Mouse (Mus musculus): Measurements from ENCODE around the gene Olfr374. TPM values are rescaled to one million over a fixed set of nuclear protein-coding genes. Genes with fewer than 3 reads are reported as not detected.
A peak's percentile ranks its signal among the peaks of the same experiment; 100 is the strongest.
"Not testable (repeated sequence)": the region's sequence is repeated elsewhere in the genome, so short reads cannot be mapped to it uniquely, and the experiment has no call there.

Olfr374 gene
- polyA plus RNA-seq, 1 experiment from 2014 or later: 0.04 TPM

DNA sequence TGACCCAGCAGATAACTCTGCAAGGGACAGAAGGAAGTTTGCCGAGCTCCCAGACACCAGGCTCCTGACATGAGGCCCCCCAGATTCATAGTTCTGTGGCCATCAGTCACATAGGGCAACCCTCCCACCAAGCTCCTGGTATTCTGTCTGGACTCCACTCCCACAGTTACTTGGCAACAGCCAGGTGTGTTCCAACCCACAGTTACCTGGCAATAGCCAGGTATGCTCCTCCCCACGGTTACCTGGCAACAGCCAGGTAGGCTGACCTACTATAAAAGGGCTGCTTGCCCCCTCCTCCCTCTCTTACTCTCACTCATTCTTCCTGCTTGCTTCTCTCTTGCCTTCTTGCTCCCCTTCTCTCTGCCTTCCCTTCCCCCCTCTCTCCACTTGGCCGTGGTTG lies 14.6 kb downstream of the Olfr374 start:
- not testable (repeated sequence) for H3K9me3 ChIP-seq; H3K27me3 ChIP-seq; H3K27ac ChIP-seq; H3K36me3 ChIP-seq (replicated peaks); H3K4me2 ChIP-seq; H3K4me3 ChIP-seq (replicated peaks); H3K9ac ChIP-seq; ATAC-seq (ENCODE audit: low FRiP score); H3K4me1 ChIP-seq
- 72% methylated on average over 3 of the region's 3 CpGs for WGBS

DNA sequence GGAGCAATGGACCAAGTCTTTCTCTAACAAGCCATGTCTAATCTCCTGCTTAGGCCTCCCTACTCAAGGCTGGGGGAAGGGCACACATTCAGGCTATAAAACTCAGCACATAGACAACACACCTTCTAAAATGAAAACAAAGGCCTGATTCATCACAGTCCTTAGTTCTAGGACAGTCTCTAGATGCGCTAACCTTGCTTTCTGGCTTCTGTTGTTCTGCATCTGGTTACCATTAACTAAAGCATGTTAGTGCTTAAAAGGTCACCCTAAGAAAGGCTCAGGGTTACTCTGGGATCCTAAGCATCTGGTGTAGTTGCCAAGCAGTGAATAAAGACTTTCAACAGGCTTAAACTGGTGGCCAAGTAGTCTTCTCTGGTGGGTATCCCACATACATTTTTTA lies 15.2 kb downstream of the Olfr374 start:
- Histone ChIP-seq H3K4me2 (no peak overlapping the region), H3K27ac (no peak overlapping the region)

DNA sequence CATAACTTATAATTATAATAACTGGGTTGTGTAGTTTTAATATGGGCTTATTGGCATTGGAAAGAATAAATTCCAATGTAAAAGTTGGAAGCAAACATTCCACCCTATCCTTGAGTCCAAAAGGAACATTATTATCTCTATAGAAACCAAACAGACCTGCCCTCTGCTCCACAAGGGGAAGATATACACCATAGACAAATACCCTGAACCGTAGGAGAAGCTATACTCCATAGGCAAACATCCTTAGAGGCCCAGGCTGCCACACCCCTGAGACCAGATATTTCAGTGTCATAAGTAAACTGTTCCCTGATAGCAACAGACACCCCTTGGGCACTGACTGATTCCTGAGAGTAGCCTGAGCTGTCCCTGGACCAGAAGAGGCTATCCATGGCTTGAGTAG lies 21.0 kb downstream of the Olfr374 start:
- H3K9ac ChIP-seq: no peak overlapping the region
- WGBS: 93% methylated on average over 1 of the region's 1 CpGs
- H3K9me3 ChIP-seq: no peaks in the 10 kb centered on the region

More for the DNA sequence above, 15.2 kb downstream of the Olfr374 start:
- no peaks in the 10 kb centered on the region for H3K36me3 ChIP-seq (replicated peaks)
- no peaks in the 10 kb centered on the region for H3K27me3 ChIP-seq
- WGBS: 70% methylated on average over 1 of the region's 1 CpGs
- no peaks in the 10 kb centered on the region; the same call in 1 of the 2 replicates for H3K4me1 ChIP-seq
- H3K9me3 ChIP-seq: no peaks in the 10 kb centered on the region
- H3K9ac ChIP-seq: no peak overlapping the region
- no peak for ATAC-seq (ENCODE audit: low FRiP score)
- no peak overlapping the region for H3K4me3 ChIP-seq (replicated peaks)

DNA sequence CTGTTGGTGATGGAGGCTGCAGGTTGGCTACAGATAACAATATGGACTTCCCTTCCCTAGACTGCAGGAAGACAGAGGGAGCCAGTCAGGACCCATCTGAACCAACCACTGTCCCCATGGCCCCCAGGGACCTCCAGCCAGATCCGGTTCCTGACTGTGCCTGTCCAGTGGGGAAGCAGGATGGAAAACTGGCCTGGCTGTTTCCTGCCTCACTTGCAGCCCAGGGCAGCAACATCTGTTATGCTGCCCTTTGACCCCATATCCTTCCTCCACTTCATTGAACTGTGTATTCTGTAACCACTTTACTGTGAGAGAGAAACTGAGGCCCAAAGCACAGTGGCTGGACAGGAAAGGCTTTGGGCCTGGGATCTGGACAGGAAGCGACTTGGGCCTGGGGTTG lies 24.4 kb downstream of the Olfr374 start:
- Histone ChIP-seq H3K27ac (no peak overlapping the region), H3K4me2 (no peak overlapping the region)
- WGBS: 85% methylated on average over 2 of the region's 2 CpGs

More for the DNA sequence above, 21.0 kb downstream of the Olfr374 start:
- Histone ChIP-seq H3K27me3 (no peaks in the 10 kb centered on the region), H3K4me2 (no peak overlapping the region), H3K36me3 (replicated peaks) (no peaks in the 10 kb centered on the region), H3K4me3 (replicated peaks) (no peak overlapping the region), H3K27ac (no peak overlapping the region), H3K4me1 (no peaks in the 10 kb centered on the region)
- ATAC-seq (ENCODE audit: low FRiP score): no peak

DNA sequence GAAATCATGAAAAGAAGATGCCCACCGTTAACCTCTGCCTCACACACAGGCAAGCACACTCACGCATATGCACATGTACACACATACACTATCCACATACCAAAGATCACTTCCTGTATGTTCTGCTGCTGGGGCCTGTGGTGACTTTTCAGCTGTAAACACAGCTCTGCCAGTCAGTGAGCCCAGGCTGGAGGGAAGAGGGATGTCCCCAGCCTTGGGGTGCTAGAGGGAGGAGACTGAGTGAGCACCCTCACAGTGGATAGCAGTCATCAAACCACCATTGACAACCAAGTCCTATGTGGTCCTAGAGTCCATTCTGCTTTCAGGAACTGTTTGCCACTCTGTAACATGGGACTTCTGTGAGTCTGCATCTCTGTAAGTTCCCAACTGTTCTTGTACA lies 25.1 kb downstream of the Olfr374 start:
- Histone ChIP-seq H3K4me1 (peaks cover 9% of the 10 kb centered on the region), H3K4me3 (replicated peaks) (no peak overlapping the region), H3K9me3 (no peaks in the 10 kb centered on the region), H3K9ac (no peak overlapping the region), H3K27ac (no peak overlapping the region), H3K27me3 (no peaks in the 10 kb centered on the region), H3K4me2 (no peak overlapping the region), H3K36me3 (replicated peaks) (no peaks in the 10 kb centered on the region)
- WGBS: 93% methylated on average over 2 of the region's 2 CpGs
- no peak for ATAC-seq (ENCODE audit: low FRiP score)

More for the DNA sequence above, 24.4 kb downstream of the Olfr374 start:
- Histone ChIP-seq H3K27me3 (no peaks in the 10 kb centered on the region), H3K9ac (no peak overlapping the region), H3K4me3 (replicated peaks) (no peak overlapping the region), H3K36me3 (replicated peaks) (no peaks in the 10 kb centered on the region), H3K9me3 (no peaks in the 10 kb centered on the region), H3K4me1 (peaks cover 2% of the 10 kb centered on the region; the same call in 1 of the 2 replicates)
- ATAC-seq (ENCODE audit: low FRiP score): no peak

DNA sequence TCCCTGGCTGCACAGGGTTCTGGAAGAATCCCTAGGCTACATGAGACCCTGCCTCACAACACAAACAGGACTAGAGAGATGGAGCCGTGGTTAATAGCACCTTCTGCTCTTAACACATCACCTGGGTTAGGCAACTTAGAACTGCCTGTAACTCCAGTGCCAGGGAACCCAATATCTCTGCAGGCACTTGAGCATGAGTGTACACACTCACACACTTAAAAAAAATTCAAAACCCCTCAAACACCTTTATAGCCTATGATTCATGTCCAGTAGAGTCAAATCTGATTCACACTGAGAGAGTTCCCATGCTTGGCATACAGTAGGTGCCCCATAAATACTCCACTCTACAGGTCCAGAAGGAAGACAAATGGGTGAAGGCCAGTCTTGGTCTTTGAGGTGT lies 25.6 kb downstream of the Olfr374 start:
- 71% methylated on average over 1 of the region's 1 CpGs for WGBS

DNA sequence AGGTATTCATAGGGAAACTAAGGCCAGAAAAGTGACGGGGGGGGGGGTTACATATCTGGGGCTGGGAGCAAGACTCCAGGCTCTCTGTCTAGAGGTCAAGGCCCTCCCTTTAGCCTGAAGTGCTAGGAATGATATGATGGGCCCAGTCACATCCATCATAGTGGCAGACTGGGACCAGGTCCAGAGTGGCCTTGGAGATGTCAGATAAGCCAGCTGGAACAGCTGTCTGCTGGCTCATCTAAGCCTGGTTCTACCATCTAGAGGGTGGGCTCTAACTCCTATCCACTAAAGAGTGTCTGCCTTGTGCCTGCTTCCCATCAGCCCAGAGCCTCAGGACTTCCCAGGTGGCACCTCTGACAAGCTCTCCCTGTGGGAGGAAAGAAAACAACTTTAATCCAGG lies 26.1 kb downstream of the Olfr374 start:
- 67% methylated on average over 1 of the region's 1 CpGs for WGBS
- Histone ChIP-seq H3K4me3 (replicated peaks) (no peak overlapping the region), H3K27ac (no peak overlapping the region), H3K4me2 (no peak overlapping the region), H3K9me3 (no peaks in the 10 kb centered on the region), H3K4me1 (peaks cover 18% of the 10 kb centered on the region), H3K36me3 (replicated peaks) (no peaks in the 10 kb centered on the region), H3K9ac (no peak overlapping the region), H3K27me3 (no peaks in the 10 kb centered on the region)
- ATAC-seq (ENCODE audit: low FRiP score): no peak

More for the DNA sequence above, 25.6 kb downstream of the Olfr374 start:
- H3K27ac ChIP-seq: no peak overlapping the region
- no peak overlapping the region for H3K4me3 ChIP-seq (replicated peaks)
- no peak overlapping the region for H3K4me2 ChIP-seq
- no peaks in the 10 kb centered on the region for H3K36me3 ChIP-seq (replicated peaks)
- H3K4me1 ChIP-seq: peaks cover 13% of the 10 kb centered on the region
- no peak for ATAC-seq (ENCODE audit: low FRiP score)
- no peak overlapping the region for H3K9ac ChIP-seq
- no peaks in the 10 kb centered on the region for H3K27me3 ChIP-seq
- H3K9me3 ChIP-seq: no peaks in the 10 kb centered on the region

DNA sequence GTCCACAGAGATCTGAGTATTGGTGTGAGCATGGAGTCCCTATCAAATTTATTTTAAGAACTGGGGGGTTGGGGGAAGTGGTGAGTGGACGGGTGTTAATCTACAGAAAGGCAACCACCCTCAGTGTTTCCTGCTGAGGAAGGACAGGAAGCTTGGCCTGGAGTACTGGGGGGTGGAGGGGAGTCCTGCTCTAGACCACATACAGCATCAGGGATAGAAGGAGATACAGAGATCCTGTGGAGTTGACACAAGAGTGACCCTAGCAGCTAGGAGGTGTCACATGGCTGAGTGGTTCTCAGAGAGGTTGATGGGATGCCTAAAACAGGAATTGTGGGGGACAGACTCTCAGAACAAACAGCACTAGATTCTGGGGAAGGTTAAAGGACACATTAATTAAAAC lies 26.7 kb downstream of the Olfr374 start:
- Histone ChIP-seq H3K9me3 (no peaks in the 10 kb centered on the region), H3K36me3 (replicated peaks) (peaks cover 5% of the 10 kb centered on the region), H3K27ac (no peak overlapping the region), H3K4me2 (no peak overlapping the region), H3K9ac (no peak overlapping the region), H3K4me1 (peaks cover 21% of the 10 kb centered on the region), H3K4me3 (replicated peaks) (no peak overlapping the region), H3K27me3 (no peaks in the 10 kb centered on the region)
- ATAC-seq (ENCODE audit: low FRiP score): no peak
- 67% methylated on average over 1 of the region's 1 CpGs for WGBS

DNA sequence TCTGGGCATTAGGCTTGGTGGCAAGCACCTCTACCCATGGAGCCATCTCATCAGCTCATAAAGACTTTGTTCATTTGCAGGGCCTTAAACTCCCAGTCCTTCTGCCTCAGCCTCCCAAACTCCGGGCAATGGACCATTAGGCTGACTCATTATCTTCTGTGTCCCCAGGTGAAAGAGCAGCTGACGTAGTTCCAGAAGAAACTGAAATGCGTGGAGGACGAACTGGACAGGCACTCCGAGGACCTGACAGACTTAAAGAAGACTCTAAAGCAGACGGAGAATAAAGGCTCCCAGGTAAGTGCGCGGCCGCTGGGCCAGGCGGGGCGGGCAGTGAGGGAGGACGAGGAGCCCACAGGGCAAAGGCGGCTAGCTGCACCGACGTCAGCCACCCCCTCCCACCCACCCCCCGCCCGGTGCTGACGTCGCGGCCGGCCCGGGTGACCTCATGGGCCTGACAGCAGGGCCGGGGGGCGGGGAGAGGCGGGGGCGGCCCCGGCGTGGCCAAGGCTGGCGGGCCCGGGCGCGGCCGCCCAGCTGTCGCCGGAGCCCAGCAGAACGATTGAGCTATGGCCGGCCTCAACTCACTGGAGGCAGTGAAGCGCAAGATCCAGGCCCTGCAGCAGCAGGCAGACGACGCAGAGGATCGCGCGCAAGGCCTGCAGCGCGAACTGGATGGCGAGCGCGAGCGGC lies 28.1 kb downstream of the Olfr374 start, which contains the start of gene Tpm4:
Tpm4 (plus strand) TSS at position 220 of the 690 bp plus-strand sequence.
- Histone ChIP-seq H3K4me2 (peak within 1 kb of the TSS; percentile 81), H3K4me3 (replicated peaks) (peak within 1 kb of the TSS; percentile 78), H3K27me3 (no peaks in the 10 kb centered on the region), H3K4me1 (peaks cover 21% of the 10 kb centered on the region), H3K9ac (peak within 1 kb of the TSS; percentile 92), H3K9me3 (no peaks in the 10 kb centered on the region), H3K27ac (peak within 1 kb of the TSS; percentile 96), H3K36me3 (replicated peaks) (peaks cover 19% of the 10 kb centered on the region)
- ATAC-seq (ENCODE audit: low FRiP score): peak; percentile 86
- under 1% methylated on average over 31 of the region's 49 CpGs for WGBS

DNA sequence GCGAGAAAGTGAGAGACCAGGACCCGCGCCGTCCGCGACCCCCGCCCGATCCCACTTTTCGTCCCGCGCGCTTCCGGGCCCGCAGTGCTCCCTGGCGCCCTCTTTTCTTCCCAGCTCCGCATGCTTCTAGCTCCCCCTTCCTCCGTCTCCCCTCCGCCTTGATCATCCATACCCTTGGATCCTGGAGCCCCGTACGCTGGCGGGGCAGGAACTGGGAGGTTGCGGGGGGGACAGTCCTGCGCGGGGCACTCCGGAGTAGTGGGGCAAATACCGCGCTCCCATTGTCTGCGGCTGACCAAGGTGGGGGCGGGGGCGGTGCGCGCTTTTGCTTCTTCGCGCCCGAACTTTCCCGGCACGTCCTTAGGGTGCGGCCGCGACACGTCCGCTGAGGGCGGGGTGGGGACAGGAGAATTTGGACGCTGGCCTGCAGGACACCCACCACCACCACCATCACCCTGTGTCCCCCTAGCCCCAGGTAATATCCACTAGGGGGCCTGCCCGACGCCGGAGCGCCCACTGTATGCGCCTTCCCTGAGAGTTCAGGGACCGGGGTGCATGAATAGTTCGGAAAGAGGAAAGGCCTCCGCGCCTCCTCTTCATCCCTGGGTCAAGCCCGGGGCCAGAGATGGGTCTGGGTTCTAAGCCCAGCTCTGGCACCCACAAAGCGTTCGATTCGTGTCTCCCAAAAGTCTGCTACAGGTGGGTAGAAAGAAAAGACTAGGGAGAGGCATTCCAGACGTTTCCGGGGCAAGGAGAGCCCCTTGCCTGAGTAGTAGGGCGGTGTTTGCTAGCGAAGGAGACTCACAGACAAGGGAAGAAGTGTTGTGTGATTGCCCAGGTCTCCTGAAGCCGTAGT lies 28.8 kb downstream of the Olfr374 start:
- WGBS: 0% methylated on average over 54 of the region's 62 CpGs
- Histone ChIP-seq H3K9ac (peak overlapping the region; percentile 92), H3K4me1 (peaks cover 21% of the 10 kb centered on the region), H3K27ac (peak overlapping the region; percentile 96), H3K4me2 (peak overlapping the region; percentile 81), H3K9me3 (no peaks in the 10 kb centered on the region), H3K4me3 (replicated peaks) (peak overlapping the region; percentile 78), H3K36me3 (replicated peaks) (peaks cover 27% of the 10 kb centered on the region), H3K27me3 (no peaks in the 10 kb centered on the region)
- ATAC-seq (ENCODE audit: low FRiP score): peak; percentile 77

DNA sequence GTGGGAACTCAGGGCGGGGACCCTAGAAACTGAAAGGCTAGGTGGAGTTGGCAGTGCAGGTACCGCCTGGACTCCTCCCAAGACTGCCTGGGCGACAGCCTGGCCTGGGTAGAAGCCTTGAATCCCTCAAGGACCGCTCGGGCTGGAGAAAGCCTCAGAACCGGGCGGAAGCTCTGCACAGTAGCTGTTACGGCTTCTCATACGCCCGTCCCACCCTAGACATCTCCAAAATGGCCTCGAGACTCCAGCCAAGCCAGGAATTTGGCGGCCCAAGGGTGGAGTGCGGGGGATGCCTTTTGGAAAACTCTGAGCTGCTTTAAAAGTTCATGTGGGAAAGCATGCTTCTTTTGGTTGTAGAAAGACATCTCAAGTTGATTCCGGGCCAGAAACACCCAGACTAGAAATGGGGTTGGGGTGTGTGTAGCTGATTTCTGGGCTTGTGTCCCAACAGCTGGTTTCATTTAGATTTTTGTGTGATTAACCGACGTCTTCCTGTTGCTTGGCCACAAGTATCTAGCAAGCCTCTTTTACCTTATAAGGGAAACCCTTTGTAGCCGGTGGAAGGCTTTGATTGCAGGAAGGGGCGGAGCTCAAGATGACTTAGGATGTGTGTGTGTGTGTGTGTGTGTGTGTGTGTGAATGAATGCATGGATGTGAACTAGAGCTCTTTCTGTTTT lies 29.6 kb downstream of the Olfr374 start:
- peak; percentile 30; the same call in 1 of the 2 replicates for ATAC-seq (ENCODE audit: low FRiP score)

DNA sequence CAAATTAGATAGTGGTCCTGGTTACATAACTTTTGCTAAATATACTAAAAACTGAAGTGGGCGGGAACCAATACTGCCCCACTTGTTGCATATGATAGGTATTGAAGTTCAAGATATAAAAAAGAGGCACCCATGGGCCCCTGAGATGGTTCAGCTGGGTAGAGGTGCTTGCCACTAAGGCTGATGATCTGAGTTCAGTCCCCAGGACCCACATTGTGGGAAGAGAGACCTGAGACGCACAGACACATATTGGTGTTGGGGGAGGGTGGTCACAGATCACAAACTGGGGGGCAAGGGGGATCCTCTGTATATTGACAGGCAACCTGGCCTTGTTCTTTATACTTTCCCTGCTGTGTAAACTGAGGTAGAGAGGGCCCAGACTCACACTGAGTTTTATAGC lies 30.6 kb downstream of the Olfr374 start:
- 98% methylated on average over 2 of the region's 2 CpGs for WGBS
- ATAC-seq (ENCODE audit: low FRiP score): no peak
- Histone ChIP-seq H3K9ac (no peak overlapping the region), H3K9me3 (no peaks in the 10 kb centered on the region), H3K4me3 (replicated peaks) (0 out of 2 replicates have a peak overlapping the region, but pooled peaks have one; percentile 1), H3K27me3 (no peaks in the 10 kb centered on the region), H3K27ac (no peak overlapping the region), H3K4me1 (peaks cover 21% of the 10 kb centered on the region), H3K4me2 (peak overlapping the region; percentile 21; the same call in 1 of the 2 replicates), H3K36me3 (replicated peaks) (peaks cover 44% of the 10 kb centered on the region)

More for the DNA sequence above, 29.6 kb downstream of the Olfr374 start:
- WGBS: 1% methylated on average over 18 of the region's 18 CpGs
- peaks cover 21% of the 10 kb centered on the region for H3K4me1 ChIP-seq
- no peaks in the 10 kb centered on the region for H3K27me3 ChIP-seq
- H3K4me3 ChIP-seq (replicated peaks): peak overlapping the region; percentile 78
- no peaks in the 10 kb centered on the region for H3K9me3 ChIP-seq
- peak overlapping the region; percentile 81 for H3K4me2 ChIP-seq
- H3K27ac ChIP-seq: peak overlapping the region; percentile 96
- peaks cover 35% of the 10 kb centered on the region for H3K36me3 ChIP-seq (replicated peaks)
- peak overlapping the region; percentile 92 for H3K9ac ChIP-seq
